Mouse (Mus musculus) CH12F3 (cell line): Measurements from ENCODE around the gene Flot1.

Experiments used
- in situ Hi-C: fragments of 300-500 bp; cut with MboI; formaldehyde crosslinking; loops from 2 replicates; pipeline ENCODE4 v1.14.3; 2020; ENCODE audit warnings: low sequenced_read_pairs

Flot1 gene

GRCm38 (mm10) chr17:35810900-35811648 lies 12.0 kb upstream of the Flot1 start:
- in situ Hi-C loops: no loop called here

GRCm38 (mm10) chr17:35812307-35812706 lies 10.7 kb upstream of the Flot1 start:
- in situ Hi-C loops: no loop called here

GRCm38 (mm10) chr17:35812736-35813135 lies 10.3 kb upstream of the Flot1 start:
- in situ Hi-C loops: no loop called here

- in situ Hi-C loops: no loop called here
Observed at GRCm38 (mm10) chr17:35813245-35813647, 9.8 kb upstream of the Flot1 start.

GRCm38 (mm10) chr17:35813653-35814052 lies 9.4 kb upstream of the Flot1 start:
- in situ Hi-C loops: no loop called here

GRCm38 (mm10) chr17:35814678-35815077 lies 8.4 kb upstream of the Flot1 start:
- in situ Hi-C loops: no loop called here

- in situ Hi-C loops: no loop called here
Observed at GRCm38 (mm10) chr17:35815836-35816235, 7.2 kb upstream of the Flot1 start.

GRCm38 (mm10) chr17:35816686-35817085 lies 6.3 kb upstream of the Flot1 start:
- in situ Hi-C loops: no loop called here

GRCm38 (mm10) chr17:35817226-35817625 lies 5.8 kb upstream of the Flot1 start:
- in situ Hi-C loops: no loop called here

GRCm38 (mm10) chr17:35820111-35820510 lies 2.9 kb upstream of the Flot1 start:
- in situ Hi-C loops: no loop called here

- in situ Hi-C loops: no loop called here
Observed at GRCm38 (mm10) chr17:35821439-35822430, 1.3 kb upstream of the Flot1 start, which contains the start of gene Ier3. Gene Ier3 (plus strand): TSS chr17:35821684.

GRCm38 (mm10) chr17:35822564-35822963 lies 466 bp upstream of the Flot1 start:
- in situ Hi-C loops: no loop called here

- in situ Hi-C loops: no loop called here
Observed at GRCm38 (mm10) chr17:35824402-35824801, 1.4 kb downstream of the Flot1 start.

GRCm38 (mm10) chr17:35825109-35825850 lies 2.2 kb downstream of the Flot1 start:
- in situ Hi-C loops: no loop called here

GRCm38 (mm10) chr17:35829737-35830136 lies 6.7 kb downstream of the Flot1 start:
- in situ Hi-C loops: loop anchor here (5.0 kb wide), 1 partner anchor 43 kb away; no protein-coding TSS in a partner anchor

GRCm38 (mm10) chr17:35832400-35833238 lies 9.6 kb downstream of the Flot1 start:
- in situ Hi-C loops: loop anchor here (5.0 kb wide), 1 partner anchor 40 kb away; no protein-coding TSS in a partner anchor

GRCm38 (mm10) chr17:35833239-35833751 lies 10.3 kb downstream of the Flot1 start:
- in situ Hi-C loops: loop anchor here (5.0 kb wide), 1 partner anchor 39 kb away; no protein-coding TSS in a partner anchor

- in situ Hi-C loops: loop anchor here (5.0 kb wide), 1 partner anchor 38 kb away; no protein-coding TSS in a partner anchor
Observed at GRCm38 (mm10) chr17:35833894-35834293, 10.9 kb downstream of the Flot1 start.

- in situ Hi-C loops: loop anchor here (5.0 kb wide), 1 partner anchor 37 kb away; no protein-coding TSS in a partner anchor
Observed at GRCm38 (mm10) chr17:35834696-35835422, 11.8 kb downstream of the Flot1 start.
